Mouse (Mus musculus): Measurements from ENCODE around the gene Eps8l3.
"Not testable (repeated sequence)": the region's sequence is repeated elsewhere in the genome, so short reads cannot be mapped to it uniquely, and the experiment has no call there.

The Eps8l3 gene

GRCm38 (mm10) chr3:107852786-107853185 lies 24.2 kb upstream of the Eps8l3 start:
- DNase-seq (ENCODE audit: low read depth, low spot score) = no peak

DNA sequence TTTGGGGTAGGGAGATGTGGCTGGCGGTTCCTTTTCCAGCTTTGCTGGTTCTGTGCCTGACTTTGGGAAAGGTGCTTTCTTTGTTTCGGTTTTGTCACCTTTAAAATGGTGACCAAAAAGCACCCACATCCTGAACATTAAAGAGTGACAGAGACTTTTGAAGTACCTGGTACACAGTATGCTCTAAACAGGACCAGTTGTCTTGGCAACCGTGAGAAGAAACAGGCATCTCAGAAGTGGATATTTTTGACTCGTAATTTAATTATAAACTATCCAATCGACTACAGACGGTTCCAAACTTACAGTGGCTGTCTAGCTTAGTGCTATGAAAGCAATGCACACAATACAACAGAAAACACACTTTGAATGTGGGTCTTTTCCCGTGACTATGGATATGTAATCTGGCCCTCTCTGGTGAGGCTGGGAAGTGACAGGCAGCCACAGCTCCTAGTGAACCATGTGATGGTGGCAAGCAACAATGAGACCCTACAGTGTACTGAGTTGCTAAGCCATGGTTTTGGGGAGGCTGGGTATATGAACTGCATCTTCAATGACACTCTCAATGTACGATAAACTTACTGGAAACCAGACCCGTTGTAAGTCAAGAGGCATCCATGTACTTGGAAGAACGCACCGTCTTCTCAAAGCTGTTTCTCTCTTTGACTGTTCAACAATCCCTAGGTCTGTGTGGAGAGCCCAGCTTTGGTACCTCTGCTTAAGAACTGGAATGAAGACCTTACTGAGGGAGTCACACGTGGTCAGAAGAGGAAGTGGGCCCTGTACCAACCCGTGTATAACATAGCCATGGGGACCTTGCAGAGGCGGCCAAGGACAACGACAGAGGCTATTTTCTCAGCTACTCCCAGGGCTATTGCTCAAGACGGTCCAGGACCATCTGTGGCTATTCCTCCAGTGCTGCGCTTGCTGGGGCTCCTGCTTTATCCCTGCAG lies 23.5 kb upstream of the Eps8l3 start:
- DNase-seq (ENCODE audit: low read depth, low spot score) = no peak

DNA sequence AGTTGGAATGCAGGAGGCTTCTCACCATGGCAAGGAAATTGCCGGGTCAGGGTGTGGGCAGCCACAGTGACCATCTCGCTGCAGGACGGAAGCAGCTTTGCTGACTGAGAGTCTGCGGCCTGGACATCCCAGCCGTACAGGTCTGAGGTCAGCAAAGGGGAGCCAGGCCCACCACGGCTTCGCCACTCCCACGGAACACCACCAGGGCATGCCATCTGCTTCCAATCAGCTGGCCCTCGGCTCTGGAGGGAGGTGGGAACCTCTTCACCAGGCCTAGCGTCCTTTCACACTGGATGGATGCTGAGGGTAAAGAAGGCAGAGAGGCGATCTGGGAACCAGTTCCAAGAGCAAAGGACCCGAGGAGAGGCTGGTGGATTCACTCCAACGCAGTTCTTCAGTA lies 21.7 kb upstream of the Eps8l3 start:
- no peak for DNase-seq (ENCODE audit: low read depth, low spot score)

DNA sequence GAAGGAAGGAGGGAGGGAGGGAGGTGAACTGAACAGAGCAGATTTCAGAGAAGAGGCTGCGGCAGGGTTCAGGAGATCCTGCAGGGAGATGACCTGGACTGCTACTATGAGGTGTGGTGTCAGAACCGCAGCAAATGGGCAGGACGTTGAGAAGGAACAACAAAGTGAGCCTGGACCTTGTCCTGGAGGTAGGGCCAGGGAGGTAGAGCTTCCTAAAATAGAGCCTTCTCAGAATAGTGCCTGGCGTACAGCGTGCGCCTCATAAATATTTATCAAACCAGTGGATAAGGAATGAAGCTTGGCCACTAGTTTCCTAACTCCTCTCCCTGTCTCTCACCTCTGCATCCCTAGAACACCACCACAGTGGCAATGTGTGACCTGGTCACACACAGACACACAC lies 19.4 kb upstream of the Eps8l3 start:
- no peak for DNase-seq (ENCODE audit: low read depth, low spot score)

- not testable (repeated sequence) for DNase-seq (ENCODE audit: low read depth, low spot score)
Observed at GRCm38 (mm10) chr3:107861483-107861882, 15.5 kb upstream of the Eps8l3 start.

DNA sequence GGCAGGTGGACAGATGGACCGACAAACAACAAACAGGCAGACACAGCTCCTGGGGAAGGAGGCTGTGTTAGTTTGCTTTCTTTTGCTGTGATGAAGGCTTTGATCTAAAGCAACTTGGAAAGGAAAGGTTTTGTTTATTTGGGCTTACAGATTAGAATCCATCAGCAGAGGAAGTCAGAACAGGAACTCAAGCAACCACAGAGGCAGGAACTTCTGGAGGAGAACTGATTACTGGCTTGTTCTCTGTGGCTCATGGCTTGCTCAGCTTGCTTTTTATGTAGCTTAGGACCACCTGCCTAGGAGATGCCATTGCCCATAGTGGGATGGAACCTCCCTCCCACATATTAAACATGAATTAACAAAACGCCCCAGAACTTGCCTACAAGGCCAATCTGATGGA lies 14.6 kb upstream of the Eps8l3 start:
- DNase-seq (ENCODE audit: low read depth, low spot score) = no peak

GRCm38 (mm10) chr3:107863471-107863870 lies 13.6 kb upstream of the Eps8l3 start:
- no peak for DNase-seq (ENCODE audit: low read depth, low spot score)

DNA sequence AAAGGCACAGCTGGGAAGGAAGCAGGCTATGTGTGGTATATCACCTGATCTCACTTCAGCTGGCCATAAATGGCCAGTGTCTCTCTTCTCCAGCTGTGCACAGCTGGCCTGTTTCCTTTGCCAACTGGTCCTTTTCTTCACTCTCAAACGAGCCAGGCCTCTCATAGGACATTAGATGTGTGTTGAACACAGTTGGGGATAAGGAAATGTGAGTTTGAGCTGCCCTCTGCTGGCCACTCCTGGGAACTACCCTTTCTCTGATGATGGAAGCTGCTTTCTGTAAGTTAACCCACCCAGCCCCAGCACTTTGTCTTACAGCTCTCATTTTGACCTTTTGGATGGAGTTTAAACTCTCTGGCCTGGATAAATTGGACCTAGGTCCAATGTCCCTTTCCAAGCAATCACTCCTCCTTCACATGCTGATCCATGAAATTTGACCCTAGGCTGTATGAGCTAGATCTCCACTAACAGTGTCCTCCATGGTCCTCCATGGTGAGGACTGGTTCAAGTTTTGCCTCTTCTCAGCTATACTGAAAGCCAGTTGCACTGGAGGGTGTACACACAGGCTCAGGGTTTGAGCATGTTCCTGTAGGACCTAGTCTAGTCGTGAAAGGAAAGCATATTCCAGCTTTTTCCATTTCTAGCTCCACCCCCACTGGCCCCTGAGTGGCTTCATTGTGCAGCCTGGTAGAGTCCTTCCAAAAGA lies 13.0 kb upstream of the Eps8l3 start:
- DNase-seq (ENCODE audit: low read depth, low spot score) = peak; percentile 68

GRCm38 (mm10) chr3:107865364-107866091 lies 11.5 kb upstream of the Eps8l3 start:
- DNase-seq (ENCODE audit: low read depth, low spot score) = no peak

GRCm38 (mm10) chr3:107867086-107867485 lies 9.9 kb upstream of the Eps8l3 start:
- DNase-seq (ENCODE audit: low read depth, low spot score) = peak; percentile 63

- DNase-seq (ENCODE audit: low read depth, low spot score) = no peak
Observed at GRCm38 (mm10) chr3:107868452-107868851, 8.6 kb upstream of the Eps8l3 start.

GRCm38 (mm10) chr3:107869097-107869496 lies 7.9 kb upstream of the Eps8l3 start:
- DNase-seq (ENCODE audit: low read depth, low spot score) = no peak

DNA sequence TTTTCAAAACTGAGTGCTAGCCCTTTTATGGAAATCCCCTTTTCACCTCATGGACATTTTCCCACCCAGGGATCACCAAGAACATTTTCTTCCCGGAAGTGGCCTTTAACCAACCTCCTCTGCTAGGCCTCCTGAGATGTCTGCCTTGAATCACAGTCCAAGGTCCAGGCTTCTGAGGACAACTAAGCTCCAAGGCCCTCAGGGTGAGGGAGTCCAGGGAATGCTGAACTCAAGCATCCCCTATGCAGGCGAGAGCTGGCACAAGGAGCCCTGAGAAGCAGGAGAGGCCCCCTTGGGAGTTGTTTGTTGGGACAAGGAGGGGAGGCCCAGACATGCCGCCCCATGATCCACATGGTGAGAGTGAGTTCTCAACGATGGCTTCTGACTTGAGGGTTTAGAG lies 7.1 kb upstream of the Eps8l3 start:
- DNase-seq (ENCODE audit: low read depth, low spot score) = no peak

DNA sequence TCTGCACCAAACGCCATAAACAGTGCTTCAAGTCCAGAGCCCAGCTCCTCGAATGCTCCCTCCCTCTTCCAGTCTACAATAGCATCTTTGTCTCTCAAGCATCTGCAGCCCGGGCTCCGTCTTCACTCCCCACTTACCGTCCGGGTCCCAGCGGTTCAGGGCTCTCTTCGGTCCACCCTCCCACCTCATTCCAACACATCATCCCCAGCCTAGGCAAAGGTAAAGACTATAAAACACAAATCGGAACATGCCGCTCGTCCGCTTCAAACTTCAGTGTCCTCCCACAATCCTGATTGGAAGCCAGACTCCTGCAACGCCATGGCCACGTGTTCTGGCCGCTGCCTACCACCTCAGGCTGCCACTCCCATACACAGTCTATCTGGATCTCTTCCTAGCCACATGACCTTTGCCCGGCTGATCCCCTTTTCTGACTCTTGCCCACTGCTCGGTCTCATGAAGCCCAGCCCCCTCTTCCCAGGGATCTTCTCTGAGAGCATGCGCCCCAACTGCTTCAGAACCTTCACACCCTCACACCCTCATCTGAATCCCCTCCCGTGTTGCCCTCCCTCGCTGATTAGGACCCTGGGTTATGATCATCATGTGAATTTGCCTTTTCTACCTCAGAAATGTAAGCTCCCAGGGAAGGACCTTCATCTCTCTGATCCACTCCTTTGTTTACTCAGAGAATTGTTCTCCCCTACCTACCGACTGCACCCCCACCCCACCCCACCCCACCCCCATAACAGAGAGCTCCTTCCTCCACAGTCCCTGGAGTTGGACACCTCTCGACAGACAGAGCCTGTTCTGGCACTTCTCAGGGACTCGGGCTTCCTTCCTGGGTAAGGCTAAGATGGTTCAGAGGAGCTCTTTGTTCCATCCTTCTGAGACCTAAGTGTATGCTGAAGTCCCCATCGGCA lies 3.4 kb upstream of the Eps8l3 start:
- DNase-seq (ENCODE audit: low read depth, low spot score) = no peak

GRCm38 (mm10) chr3:107875231-107875630 lies 1.8 kb upstream of the Eps8l3 start:
- DNase-seq (ENCODE audit: low read depth, low spot score) = no peak

- no peak for DNase-seq (ENCODE audit: low read depth, low spot score)
Observed at GRCm38 (mm10) chr3:107877747-107878736, 1.0 kb downstream of the Eps8l3 start.

GRCm38 (mm10) chr3:107887674-107888495 lies 10.9 kb downstream of the Eps8l3 start:
- no peak for DNase-seq (ENCODE audit: low read depth, low spot score)

- DNase-seq (ENCODE audit: low read depth, low spot score) = not testable (repeated sequence)
Observed at GRCm38 (mm10) chr3:107889236-107889635, 12.2 kb downstream of the Eps8l3 start.

DNA sequence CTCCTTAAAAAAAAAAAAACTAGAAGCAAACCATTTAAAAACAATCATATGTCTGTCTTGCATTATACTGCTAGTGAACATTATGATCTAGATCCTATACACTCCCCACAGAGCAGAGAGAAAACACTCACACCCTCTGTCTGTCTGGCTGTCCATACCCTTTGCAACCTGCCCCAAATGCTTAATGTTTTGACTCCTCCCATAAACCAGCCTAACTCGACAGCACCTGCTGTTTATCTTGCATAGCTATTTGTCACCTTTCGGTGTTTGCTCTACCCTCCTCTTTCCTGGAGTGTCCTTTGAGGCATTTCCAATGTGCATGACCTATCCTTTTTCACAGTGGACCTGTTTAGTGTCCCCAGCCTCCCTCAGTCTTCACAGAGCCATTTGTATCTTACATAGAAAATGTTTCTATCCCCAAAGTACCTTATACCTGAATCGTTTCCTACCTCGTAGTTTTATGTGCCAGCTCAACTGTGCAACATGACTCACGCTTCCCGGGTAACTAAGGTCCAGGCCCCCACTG lies 18.2 kb downstream of the Eps8l3 start:
- DNase-seq (ENCODE audit: low read depth, low spot score) = no peak
